Mouse (Mus musculus): Measurements from ENCODE around the gene Ptbp2. TPM values are rescaled to one million over a fixed set of nuclear protein-coding genes. Genes with fewer than 3 reads are reported as not detected.

Ptbp2 gene
- 61.8 and 77.1 TPM in 2 replicates for polyA plus RNA-seq (2014; fragmentation: Nextera tagmentation; extraction: Ambion mirVana)

DNA sequence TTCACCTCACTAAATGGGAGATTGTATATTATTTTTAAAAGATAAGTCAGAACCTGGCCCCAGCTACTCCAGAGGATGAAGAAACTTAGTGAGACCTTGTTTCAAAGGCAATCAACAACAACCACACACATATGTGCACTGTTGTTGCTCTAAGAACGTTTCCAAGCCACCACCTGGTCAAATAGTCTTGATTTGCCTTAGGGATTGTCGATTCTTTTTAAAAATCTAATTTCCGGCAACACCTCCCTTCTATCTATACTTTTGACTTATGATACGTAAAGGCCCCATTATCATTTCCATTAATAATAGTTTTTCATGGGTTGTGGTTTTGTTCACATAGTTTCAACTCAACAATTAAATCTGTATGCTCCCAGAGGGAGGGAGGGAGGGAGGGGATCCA is at the start of gene Ptbp2:
TSS of gene Ptbp2 (minus strand) at position 101 of the 400 bp plus-strand sequence.
- DNase-seq (ENCODE audit: low spot score) (no peak), ATAC-seq (ENCODE audit: low read depth) (no peak)
- H3K4me3 ChIP-seq (ENCODE audit: low read depth, low read length), result peak within 1 kb of the TSS; percentile 93
- no peaks in the 10 kb centered on the region for H3K36me3 ChIP-seq (ENCODE audit: control insufficient read depth, insufficient read depth, low read length)
- 78% methylated on average over 4 of the region's 4 CpGs for WGBS
- peak within 1 kb of the TSS; percentile 100 for H3K9ac ChIP-seq (ENCODE audit: low read depth, low read length)
- H3K4me1 ChIP-seq (ENCODE audit: control insufficient read depth, insufficient read depth, low read length), result peaks cover 11% of the 10 kb centered on the region
- H3K4me2 ChIP-seq (ENCODE audit: low read depth, low read length), result peak within 1 kb of the TSS; percentile 65
- H3K9me3 ChIP-seq (ENCODE audit: control insufficient read depth, low read length), result no peaks in the 10 kb centered on the region
- H3K27me3 ChIP-seq (replicated peaks; ENCODE audit: control insufficient read depth, insufficient read depth, low read length), result no peaks in the 10 kb centered on the region
- H3K27ac ChIP-seq (replicated peaks; ENCODE audit: low read depth, low read length), result peak within 1 kb of the TSS; percentile 98

DNA sequence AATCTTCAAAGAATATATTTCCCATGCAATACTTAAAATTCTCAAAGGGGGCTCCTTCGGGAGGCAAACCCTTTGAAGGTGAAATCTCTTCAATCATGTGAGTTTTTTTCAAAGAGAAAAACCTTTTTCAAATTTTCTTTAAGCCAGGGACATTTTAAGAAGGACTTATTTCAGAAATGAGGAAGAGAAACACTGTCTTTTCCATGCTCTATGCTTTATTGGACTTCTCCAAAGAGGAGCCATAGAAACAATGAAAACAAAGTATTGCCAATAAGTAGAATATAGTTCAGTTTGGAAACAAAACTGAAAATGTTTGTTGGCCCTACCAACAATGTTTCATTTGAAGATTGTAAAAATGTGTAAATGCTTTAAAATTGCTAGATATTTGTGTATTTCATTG is 30.4 kb upstream of the Ptbp2 start:
- Histone ChIP-seq H3K4me3 (ENCODE audit: low read depth, low read length) (no peak overlapping the region), H3K9me3 (ENCODE audit: control insufficient read depth, low read length) (no peaks in the 10 kb centered on the region), H3K36me3 (ENCODE audit: control insufficient read depth, insufficient read depth, low read length) (no peaks in the 10 kb centered on the region), H3K4me2 (ENCODE audit: low read depth, low read length) (no peak overlapping the region), H3K27me3 (replicated peaks; ENCODE audit: control insufficient read depth, insufficient read depth, low read length) (no peaks in the 10 kb centered on the region), H3K4me1 (ENCODE audit: control insufficient read depth, insufficient read depth, low read length) (no peaks in the 10 kb centered on the region), H3K27ac (replicated peaks; ENCODE audit: low read depth, low read length) (no peak overlapping the region), H3K9ac (ENCODE audit: low read depth, low read length) (no peak overlapping the region)
- ATAC-seq (ENCODE audit: low read depth) (no peak), DNase-seq (ENCODE audit: low spot score) (no peak)
- 25% methylated on average over 1 of the region's 1 CpGs for WGBS

DNA sequence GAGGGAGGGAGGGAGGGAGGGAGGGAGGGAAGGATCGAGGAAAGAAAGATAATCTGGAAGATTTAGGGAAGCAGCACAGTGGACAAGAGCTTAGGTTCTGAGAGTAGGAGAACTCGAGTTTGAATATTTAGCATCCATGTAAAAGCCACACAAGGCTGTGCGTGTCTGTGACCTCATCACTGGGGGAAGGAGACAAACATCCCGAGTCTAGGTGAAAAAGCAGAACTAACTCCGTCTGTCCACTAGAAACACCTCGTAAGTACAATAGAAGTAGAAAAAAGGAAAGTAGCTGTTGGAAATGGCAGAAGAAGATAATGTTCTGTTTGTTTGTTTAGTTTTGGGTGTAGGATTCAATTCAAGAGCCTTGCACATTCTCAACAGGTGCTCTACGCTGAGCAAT is 21.9 kb upstream of the Ptbp2 start:
- Histone ChIP-seq H3K4me1 (ENCODE audit: control insufficient read depth, insufficient read depth, low read length) (no peaks in the 10 kb centered on the region), H3K27me3 (replicated peaks; ENCODE audit: control insufficient read depth, insufficient read depth, low read length) (no peaks in the 10 kb centered on the region), H3K9ac (ENCODE audit: low read depth, low read length) (no peak overlapping the region), H3K36me3 (ENCODE audit: control insufficient read depth, insufficient read depth, low read length) (no peaks in the 10 kb centered on the region), H3K9me3 (ENCODE audit: control insufficient read depth, low read length) (no peaks in the 10 kb centered on the region), H3K4me2 (ENCODE audit: low read depth, low read length) (no peak overlapping the region), H3K27ac (replicated peaks; ENCODE audit: low read depth, low read length) (no peak overlapping the region), H3K4me3 (ENCODE audit: low read depth, low read length) (no peak overlapping the region)
- WGBS, result 72% methylated on average over 7 of the region's 7 CpGs
- DNase-seq (ENCODE audit: low spot score) (no peak), ATAC-seq (ENCODE audit: low read depth) (no peak)

DNA sequence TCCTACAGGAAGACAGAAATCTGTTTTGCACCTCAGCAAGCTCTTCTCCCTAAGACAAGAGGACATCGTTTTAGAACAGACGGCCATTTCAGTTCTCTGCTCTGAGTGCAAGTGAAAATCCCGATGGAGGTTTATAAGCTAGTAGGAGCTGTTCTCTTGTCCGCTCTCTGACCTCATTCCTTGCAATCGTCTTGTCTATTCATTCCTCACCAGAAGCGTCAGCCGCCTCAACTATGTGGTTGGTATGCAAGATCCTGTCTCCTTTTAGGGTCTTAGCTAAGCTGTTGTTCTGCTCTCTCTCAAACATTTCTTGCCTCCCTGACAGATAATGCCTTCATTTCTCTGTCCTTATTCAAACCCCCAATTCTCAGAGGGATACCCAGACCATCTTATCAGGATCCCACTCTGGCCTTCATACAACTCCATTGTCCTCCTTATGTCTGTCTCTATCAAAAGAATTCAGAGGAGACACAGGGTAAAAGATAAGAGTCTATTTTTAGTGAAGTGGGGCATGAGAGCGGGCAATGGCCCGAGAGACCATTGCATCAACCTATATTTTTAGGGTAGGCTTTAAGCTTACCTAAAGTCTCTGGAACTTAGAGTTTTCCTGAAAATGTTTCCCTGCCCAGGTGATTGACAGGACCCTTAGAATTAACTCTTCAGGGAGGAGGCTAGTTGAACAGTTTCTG is 10.6 kb upstream of the Ptbp2 start:
- Histone ChIP-seq H3K27me3 (replicated peaks; ENCODE audit: control insufficient read depth, insufficient read depth, low read length) (no peaks in the 10 kb centered on the region), H3K4me1 (ENCODE audit: control insufficient read depth, insufficient read depth, low read length) (no peaks in the 10 kb centered on the region), H3K9ac (ENCODE audit: low read depth, low read length) (no peak overlapping the region), H3K9me3 (ENCODE audit: control insufficient read depth, low read length) (no peaks in the 10 kb centered on the region; the same call in 1 of the 2 replicates), H3K36me3 (ENCODE audit: control insufficient read depth, insufficient read depth, low read length) (no peaks in the 10 kb centered on the region), H3K27ac (replicated peaks; ENCODE audit: low read depth, low read length) (no peak overlapping the region), H3K4me3 (ENCODE audit: low read depth, low read length) (no peak overlapping the region), H3K4me2 (ENCODE audit: low read depth, low read length) (no peak overlapping the region)
- ATAC-seq (ENCODE audit: low read depth) (no peak), DNase-seq (ENCODE audit: low spot score) (no peak)
- 78% methylated on average over 9 of the region's 9 CpGs for WGBS

DNA sequence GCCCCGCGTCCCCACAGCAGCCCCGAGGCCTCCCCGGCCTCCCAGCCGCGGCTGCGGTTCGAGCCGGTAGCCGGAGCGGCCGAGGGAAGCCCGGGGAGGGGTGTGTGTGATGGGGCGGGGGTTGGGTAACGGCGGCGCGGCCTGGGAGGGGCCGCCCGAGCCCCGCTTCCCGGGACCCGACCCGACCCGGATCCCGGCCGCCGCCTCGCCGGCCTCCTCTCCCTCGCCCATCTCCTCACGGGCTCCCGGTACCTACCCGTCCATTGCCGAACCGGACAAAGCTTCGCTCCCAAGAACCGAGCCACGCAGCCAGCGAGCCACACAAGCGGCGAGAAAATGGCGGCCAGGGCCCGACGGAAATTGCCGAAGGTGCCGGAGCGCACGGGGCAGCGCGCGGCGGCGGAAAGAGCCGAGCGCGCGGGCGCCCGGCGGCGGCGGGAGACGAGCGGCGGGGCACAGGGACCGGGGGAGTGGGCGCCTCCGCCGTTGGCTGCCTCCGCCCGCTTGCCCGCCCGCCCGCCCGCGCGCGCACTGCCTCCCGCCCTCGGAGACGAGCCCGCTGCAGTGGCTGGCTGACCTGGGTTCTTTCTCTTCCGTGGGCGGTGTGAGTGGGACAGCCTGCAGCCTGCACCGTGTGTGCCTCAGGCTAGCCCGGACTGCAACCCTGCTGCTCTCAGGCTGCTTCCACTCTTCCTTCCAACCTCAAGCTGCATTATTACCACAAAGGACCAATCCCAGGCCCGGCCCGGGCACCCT is 1.1 kb downstream of the Ptbp2 start:
- peak; percentile 93 for DNase-seq (ENCODE audit: low spot score)
- peaks cover 11% of the 10 kb centered on the region; the same call in 1 of the 2 replicates for H3K36me3 ChIP-seq (ENCODE audit: control insufficient read depth, insufficient read depth, low read length)

DNA sequence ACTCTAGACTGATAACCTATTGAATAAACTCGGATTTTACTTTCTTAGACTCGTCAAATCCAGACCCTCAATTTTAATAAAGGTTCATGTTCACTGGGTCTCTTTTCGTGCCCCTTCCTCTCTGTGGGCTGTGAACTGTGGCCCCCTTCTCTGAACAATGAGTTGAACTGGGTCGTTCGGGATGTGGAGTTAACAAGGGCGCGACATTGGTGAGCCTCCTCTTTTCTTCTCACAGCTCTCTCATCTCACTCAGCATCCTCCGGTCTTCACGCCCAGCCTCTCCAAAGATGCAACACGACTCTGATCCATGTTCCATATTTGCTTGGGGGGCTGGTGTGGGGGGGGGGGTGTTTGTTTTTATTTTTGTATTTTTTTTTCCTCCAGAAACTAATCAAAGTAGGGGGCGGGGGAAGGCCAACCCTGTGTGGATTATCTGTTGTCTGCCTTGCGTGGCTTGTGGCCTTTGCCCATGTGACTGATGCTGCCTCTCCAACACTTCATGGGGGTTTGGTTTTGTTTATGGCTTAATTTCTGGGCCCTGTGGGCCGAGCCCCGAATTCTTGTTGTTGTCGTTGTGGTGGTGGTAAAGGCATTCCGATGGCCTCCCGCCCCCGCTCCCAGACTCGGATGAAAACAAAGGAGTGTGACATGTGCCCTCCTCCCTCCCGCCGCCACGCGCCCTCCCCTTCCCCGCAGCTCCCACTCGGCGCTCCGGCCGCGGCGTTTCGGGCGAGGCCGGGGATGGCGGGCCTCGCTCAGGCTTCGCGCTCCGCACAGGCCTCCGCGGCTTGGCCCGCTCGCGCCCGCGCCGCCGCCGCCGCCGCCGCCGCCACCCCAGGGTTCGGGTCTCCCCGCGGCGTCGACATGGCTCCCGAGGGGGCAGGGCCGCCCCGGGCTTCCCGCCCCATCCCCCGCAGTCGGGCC is 2.0 kb downstream of the Ptbp2 start:
- Histone ChIP-seq H3K27ac (replicated peaks; ENCODE audit: low read depth, low read length) (peak overlapping the region; percentile 98), H3K9me3 (ENCODE audit: control insufficient read depth, low read length) (no peaks in the 10 kb centered on the region), H3K4me1 (ENCODE audit: control insufficient read depth, insufficient read depth, low read length) (peaks cover 23% of the 10 kb centered on the region), H3K36me3 (ENCODE audit: control insufficient read depth, insufficient read depth, low read length) (peaks cover 11% of the 10 kb centered on the region; the same call in 1 of the 2 replicates), H3K4me3 (ENCODE audit: low read depth, low read length) (peak overlapping the region; percentile 93), H3K9ac (ENCODE audit: low read depth, low read length) (peak overlapping the region; percentile 100), H3K27me3 (replicated peaks; ENCODE audit: control insufficient read depth, insufficient read depth, low read length) (no peaks in the 10 kb centered on the region), H3K4me2 (ENCODE audit: low read depth, low read length) (peak overlapping the region; percentile 65)
- WGBS, result 1% methylated on average over 29 of the region's 63 CpGs
- DNase-seq (ENCODE audit: low spot score), result peak; percentile 58
- peak; percentile 34 for ATAC-seq (ENCODE audit: low read depth)

More for the DNA sequence above, 1.1 kb downstream of the Ptbp2 start:
- Histone ChIP-seq H3K9ac (ENCODE audit: low read depth, low read length) (peak overlapping the region; percentile 100), H3K4me3 (ENCODE audit: low read depth, low read length) (peak overlapping the region; percentile 93), H3K9me3 (ENCODE audit: control insufficient read depth, low read length) (no peaks in the 10 kb centered on the region), H3K4me1 (ENCODE audit: control insufficient read depth, insufficient read depth, low read length) (peaks cover 23% of the 10 kb centered on the region), H3K27me3 (replicated peaks; ENCODE audit: control insufficient read depth, insufficient read depth, low read length) (no peaks in the 10 kb centered on the region), H3K27ac (replicated peaks; ENCODE audit: low read depth, low read length) (peak overlapping the region; percentile 98), H3K4me2 (ENCODE audit: low read depth, low read length) (peak overlapping the region; percentile 65)
- peak; percentile 95 for ATAC-seq (ENCODE audit: low read depth)
- WGBS, result 1% methylated on average over 39 of the region's 89 CpGs

DNA sequence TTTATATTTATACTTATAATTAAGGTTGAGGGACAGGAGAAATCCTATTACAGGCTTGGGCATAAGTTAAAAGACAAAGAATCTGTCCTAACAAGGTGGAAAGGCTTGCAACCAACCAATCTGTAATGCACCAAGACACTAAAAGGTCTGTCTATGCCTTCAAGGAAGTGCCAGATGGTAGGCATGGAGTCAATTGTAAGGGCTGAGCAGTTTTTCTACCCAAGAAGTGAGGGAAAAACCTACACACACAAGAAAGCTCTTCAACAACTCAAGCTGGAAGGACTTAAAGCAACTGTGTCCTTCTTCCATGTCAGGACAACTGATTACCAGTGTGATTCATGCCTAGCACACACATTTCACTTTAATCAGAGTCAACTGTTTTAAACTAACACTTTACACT is 3.4 kb downstream of the Ptbp2 start:
- DNase-seq (ENCODE audit: low spot score) (no peak), ATAC-seq (ENCODE audit: low read depth) (no peak)
- Histone ChIP-seq H3K4me3 (ENCODE audit: low read depth, low read length) (peak overlapping the region; percentile 93), H3K4me1 (ENCODE audit: control insufficient read depth, insufficient read depth, low read length) (peaks cover 23% of the 10 kb centered on the region), H3K9ac (ENCODE audit: low read depth, low read length) (peak overlapping the region; percentile 10; the same call in 1 of the 2 replicates), H3K36me3 (ENCODE audit: control insufficient read depth, insufficient read depth, low read length) (peaks cover 17% of the 10 kb centered on the region; the same call in 1 of the 2 replicates), H3K9me3 (ENCODE audit: control insufficient read depth, low read length) (no peaks in the 10 kb centered on the region), H3K27ac (replicated peaks; ENCODE audit: low read depth, low read length) (no peak overlapping the region), H3K27me3 (replicated peaks; ENCODE audit: control insufficient read depth, insufficient read depth, low read length) (no peaks in the 10 kb centered on the region), H3K4me2 (ENCODE audit: low read depth, low read length) (peak overlapping the region; percentile 65)

DNA sequence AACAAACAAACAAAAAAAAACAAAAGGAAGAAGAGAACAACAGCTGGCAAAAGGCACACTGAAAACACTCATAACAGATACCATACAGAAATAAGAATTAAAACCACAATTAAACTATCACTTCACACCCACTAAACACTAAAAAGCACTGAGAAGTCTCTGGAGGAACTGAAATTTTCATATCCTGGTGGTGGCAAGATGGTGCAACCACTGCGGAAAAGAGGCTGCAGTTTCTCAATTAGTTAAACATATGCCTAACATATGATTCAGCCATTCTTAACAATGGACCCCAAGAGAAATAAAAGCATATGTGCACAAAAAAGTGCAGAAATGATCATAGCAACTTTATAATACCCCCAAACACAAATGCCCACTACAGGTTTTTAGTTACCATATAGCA is 5.0 kb downstream of the Ptbp2 start:
- ATAC-seq (ENCODE audit: low read depth) (no peak), DNase-seq (ENCODE audit: low spot score) (no peak)
- no peaks in the 10 kb centered on the region for H3K27me3 ChIP-seq (replicated peaks; ENCODE audit: control insufficient read depth, insufficient read depth, low read length)
- H3K27ac ChIP-seq (replicated peaks; ENCODE audit: low read depth, low read length), result no peak overlapping the region; the same call in 1 of the 2 replicates
- 76% methylated on average over 1 of the region's 1 CpGs for WGBS
- peak overlapping the region; percentile 16; the same call in 1 of the 2 replicates for H3K4me2 ChIP-seq (ENCODE audit: low read depth, low read length)
- no peak overlapping the region for H3K4me3 ChIP-seq (ENCODE audit: low read depth, low read length)
- peaks cover 20% of the 10 kb centered on the region; the same call in 1 of the 2 replicates for H3K36me3 ChIP-seq (ENCODE audit: control insufficient read depth, insufficient read depth, low read length)
- no peaks in the 10 kb centered on the region for H3K9me3 ChIP-seq (ENCODE audit: control insufficient read depth, low read length)
- no peak overlapping the region for H3K9ac ChIP-seq (ENCODE audit: low read depth, low read length)
- H3K4me1 ChIP-seq (ENCODE audit: control insufficient read depth, insufficient read depth, low read length), result peaks cover 23% of the 10 kb centered on the region
